Mouse (Mus musculus): ENCODE measurements around the gene Mettl23. TPM values are rescaled to one million over a fixed set of nuclear protein-coding genes. Genes with fewer than 3 reads are reported as not detected.

The Mettl23 gene
- polyA plus RNA-seq, 1 experiment from 2014 or later, result 51.5 TPM

DNA sequence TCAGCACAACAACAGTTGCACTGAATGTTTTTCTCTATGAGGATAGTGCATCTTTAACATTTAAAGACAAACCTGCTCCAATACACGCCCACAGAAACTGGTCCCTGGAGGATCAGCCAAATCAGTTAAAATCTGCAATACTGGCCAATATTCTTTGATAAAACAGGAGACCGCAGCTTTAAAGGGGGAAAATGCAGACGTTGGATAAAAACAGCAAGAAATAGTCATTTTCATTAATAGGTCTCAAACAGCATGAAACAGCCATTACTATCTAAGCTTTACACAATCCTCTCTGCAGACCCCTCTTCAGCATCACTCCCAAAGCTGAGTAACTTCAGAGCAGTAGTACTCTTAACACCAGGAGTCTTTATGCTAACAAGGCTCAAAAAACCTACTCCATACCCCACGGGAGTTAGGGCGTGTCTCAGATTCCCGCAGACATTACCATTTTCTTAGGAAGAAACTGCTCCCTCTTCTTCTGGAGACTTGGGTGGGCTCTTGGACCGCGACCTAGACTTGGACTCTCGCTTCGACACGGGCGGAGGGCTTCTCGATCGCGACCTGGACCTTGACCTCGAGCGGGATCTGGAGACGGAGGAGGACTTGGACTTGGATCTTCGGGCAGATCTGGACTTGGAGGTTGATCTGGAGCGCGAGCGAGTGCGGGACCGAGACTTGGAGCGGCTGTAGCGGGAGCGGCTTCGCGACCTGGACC lies 8.7 kb downstream of the Mettl23 start:
- peaks cover 33% of the 10 kb centered on the region for H3K4me1 ChIP-seq
- no peaks in the 10 kb centered on the region for H3K27me3 ChIP-seq
- no peak for ATAC-seq (replicated peaks; ENCODE audit: low FRiP score)
- H3K4me3 ChIP-seq (replicated peaks), result peak overlapping the region; percentile 81
- no peaks in the 10 kb centered on the region for H3K9me3 ChIP-seq (replicated peaks)
- H3K9ac ChIP-seq, result peak overlapping the region; percentile 99
- peaks cover 58% of the 10 kb centered on the region for H3K36me3 ChIP-seq
- WGBS, result 2% methylated on average over 29 of the region's 29 CpGs
- H3K27ac ChIP-seq, result peak overlapping the region; percentile 100
- H3K4me2 ChIP-seq, result peak overlapping the region; percentile 81

DNA sequence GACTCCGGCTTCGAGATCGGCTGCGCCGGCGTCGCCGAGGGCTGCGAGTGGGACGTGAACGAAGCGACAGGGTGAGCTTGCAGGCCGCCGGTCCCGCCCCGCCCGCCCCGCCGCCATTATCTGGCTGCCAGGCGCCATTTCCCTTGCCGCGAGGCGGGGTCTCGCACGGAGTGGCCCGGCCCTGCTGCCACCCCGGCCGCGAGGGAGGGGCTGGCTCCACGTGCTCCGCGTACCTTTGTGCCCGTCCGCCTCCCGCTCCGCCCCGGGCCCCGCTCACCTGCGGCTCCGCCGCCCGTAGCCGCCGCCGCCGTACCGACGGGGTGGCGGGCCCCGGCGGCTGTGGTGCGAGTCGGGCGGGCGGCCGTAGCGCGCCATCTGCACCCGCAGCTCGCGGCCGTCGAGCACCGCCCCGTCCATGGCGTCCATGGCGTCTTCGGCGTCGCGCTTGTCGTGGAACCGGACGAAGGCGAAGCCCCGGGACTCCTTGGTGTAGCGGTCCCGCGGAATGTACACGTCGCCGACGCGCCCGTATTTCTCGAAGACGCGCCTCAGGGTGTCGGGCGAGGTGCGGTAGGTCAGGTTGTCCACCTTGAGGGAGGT lies 9.3 kb downstream of the Mettl23 start, which contains the start of gene Mfsd11:
Mfsd11 (plus strand) TSS at position 150 of the 600 bp plus-strand sequence.
- WGBS, result under 1% methylated on average over 81 of the region's 91 CpGs
- H3K4me3 ChIP-seq (replicated peaks), result peak within 1 kb of the TSS; percentile 81
- no peaks in the 10 kb centered on the region for H3K27me3 ChIP-seq
- peak; percentile 68 for ATAC-seq (replicated peaks; ENCODE audit: low FRiP score)
- peak within 1 kb of the TSS; percentile 99 for H3K9ac ChIP-seq
- peak within 1 kb of the TSS; percentile 100 for H3K27ac ChIP-seq
- H3K36me3 ChIP-seq, result peaks cover 58% of the 10 kb centered on the region
- peak within 1 kb of the TSS; percentile 81 for H3K4me2 ChIP-seq
- H3K4me1 ChIP-seq, result peaks cover 33% of the 10 kb centered on the region
- H3K9me3 ChIP-seq (replicated peaks), result no peaks in the 10 kb centered on the region

DNA sequence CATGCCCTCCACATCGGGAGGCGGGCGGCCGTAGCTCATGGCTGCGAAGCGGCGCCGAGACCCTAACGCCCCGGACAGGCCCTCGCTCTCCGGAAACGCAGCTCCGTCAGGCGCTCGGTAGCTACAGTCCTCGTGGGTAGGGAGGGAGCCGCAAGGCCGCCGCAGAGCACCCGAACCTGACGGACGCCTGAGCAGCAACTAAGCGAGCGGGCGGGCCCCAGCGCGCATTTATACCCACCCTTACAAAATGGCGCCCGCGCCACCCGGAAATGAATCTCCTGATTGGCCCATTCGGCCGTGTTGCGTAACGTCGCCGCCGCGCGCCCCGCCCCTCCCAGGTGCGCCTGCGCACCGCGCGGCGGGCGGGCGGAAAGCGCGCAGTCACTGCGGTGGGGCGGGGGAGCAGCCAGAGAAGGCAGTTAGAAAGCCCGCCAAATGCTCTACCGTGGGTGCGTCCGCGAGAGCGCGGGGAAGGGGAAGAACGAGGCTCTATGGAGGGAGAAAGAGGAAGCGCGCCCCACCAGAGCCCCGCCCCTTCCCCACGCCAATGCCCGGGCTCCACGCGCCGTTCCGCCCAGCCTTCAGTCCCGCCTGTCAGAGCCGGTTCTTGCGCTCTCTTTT lies 9.9 kb downstream of the Mettl23 start, which contains the start of gene Srsf2:
Srsf2 (minus strand) TSS at position 204 of the 621 bp plus-strand sequence.
- no peaks in the 10 kb centered on the region for H3K9me3 ChIP-seq (replicated peaks)
- peak within 1 kb of the TSS; percentile 99 for H3K9ac ChIP-seq
- WGBS, result under 1% methylated on average over 70 of the region's 74 CpGs
- H3K4me3 ChIP-seq (replicated peaks), result peak within 1 kb of the TSS; percentile 81
- H3K27me3 ChIP-seq, result no peaks in the 10 kb centered on the region
- H3K27ac ChIP-seq, result peak within 1 kb of the TSS; percentile 100
- H3K4me1 ChIP-seq, result peaks cover 33% of the 10 kb centered on the region
- H3K4me2 ChIP-seq, result peak within 1 kb of the TSS; percentile 81
- peaks cover 55% of the 10 kb centered on the region for H3K36me3 ChIP-seq
- peak; percentile 88 for ATAC-seq (replicated peaks; ENCODE audit: low FRiP score)

DNA sequence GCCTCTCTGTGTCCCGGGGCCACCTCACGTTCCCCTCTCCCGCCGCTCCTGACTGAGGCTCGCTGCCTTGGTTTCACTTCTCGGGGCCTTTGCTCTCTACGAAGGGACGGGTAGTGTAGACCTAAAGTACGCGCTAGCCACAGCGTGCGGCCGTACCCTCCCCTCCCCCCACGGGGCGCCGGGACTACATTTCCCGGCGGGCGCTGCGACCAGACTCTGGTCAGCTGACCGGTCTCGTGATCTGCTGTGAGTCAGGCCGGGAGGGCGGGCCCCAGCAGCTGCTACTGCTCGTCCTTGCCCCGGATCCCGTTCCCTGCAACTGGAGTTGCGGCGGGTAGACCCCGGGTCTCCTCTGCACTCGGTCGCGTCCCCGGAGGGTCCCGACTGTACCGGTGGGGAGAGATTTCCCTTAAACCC lies 10.4 kb downstream of the Mettl23 start:
- peak overlapping the region; percentile 100 for H3K27ac ChIP-seq
- H3K4me2 ChIP-seq, result peak overlapping the region; percentile 70
- peaks cover 29% of the 10 kb centered on the region for H3K4me1 ChIP-seq
- H3K4me3 ChIP-seq (replicated peaks), result peak overlapping the region; percentile 81
- peak overlapping the region; percentile 68 for H3K9ac ChIP-seq
- no peaks in the 10 kb centered on the region for H3K9me3 ChIP-seq (replicated peaks)
- H3K27me3 ChIP-seq, result no peaks in the 10 kb centered on the region
- H3K36me3 ChIP-seq, result peaks cover 55% of the 10 kb centered on the region
- WGBS, result under 1% methylated on average over 36 of the region's 36 CpGs
- peak; percentile 91 for ATAC-seq (replicated peaks; ENCODE audit: low FRiP score)

DNA sequence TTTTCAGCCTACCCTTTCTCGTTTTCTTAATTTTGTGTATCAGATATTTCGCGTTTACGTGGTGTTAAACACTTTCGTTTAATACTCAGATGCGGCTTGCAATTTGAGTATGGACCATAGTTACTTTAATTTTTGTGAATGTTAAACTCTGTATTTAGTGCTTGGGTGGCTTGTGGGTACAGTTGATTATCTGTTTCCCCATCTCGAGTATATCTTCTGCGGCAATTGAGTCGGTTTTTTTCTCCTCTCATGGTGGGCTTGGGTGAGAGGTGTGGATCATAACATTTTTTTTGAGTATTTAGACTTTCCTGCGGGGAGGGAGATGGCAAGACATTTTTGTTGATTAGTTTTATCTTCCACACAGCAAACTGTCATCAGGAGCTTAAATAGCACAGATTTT lies 11.2 kb downstream of the Mettl23 start:
- Histone ChIP-seq H3K4me2 (peak overlapping the region; percentile 70), H3K27me3 (no peaks in the 10 kb centered on the region), H3K4me1 (peaks cover 22% of the 10 kb centered on the region), H3K27ac (peak overlapping the region; percentile 100; the same call in 1 of the 2 replicates), H3K36me3 (peaks cover 55% of the 10 kb centered on the region), H3K9me3 (replicated peaks) (no peaks in the 10 kb centered on the region), H3K4me3 (replicated peaks) (peak overlapping the region; percentile 81), H3K9ac (peak overlapping the region; percentile 68)
- ATAC-seq (replicated peaks; ENCODE audit: low FRiP score), result no peak
- 30% methylated on average over 10 of the region's 10 CpGs for WGBS

DNA sequence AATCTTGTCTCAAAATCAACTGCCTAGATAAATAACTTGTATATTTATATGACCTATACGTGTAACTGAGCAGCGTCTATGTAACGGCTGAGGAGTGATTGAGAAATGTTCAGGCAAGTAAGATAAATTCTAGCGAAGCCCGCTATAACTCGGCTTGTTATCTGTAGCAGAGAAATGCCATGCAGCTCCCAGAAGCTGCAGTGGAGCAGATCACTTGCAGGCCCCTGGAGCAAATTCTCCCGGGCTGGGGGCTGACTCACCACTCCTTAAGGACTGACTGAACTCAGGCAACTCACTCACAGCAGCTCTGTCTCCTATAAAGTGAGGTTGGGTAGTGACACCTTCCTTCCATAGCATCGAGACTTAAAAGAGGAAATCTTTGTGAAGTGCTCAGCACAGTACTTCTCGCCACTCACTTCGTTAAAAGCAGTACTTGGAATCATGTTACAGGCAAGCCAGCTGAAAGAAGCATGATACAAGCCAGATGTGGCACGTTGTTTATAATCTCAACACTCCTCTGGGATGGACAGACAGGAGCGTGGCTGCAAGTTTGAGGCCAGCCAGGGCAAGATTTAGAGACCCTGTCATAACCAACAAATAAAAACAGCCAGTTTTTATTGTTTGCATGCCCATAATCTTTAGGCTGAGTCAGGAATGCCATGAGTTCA lies 14.2 kb downstream of the Mettl23 start:
- H3K4me2 ChIP-seq, result no peak overlapping the region
- 72% methylated on average over 12 of the region's 12 CpGs for WGBS
- peaks cover 13% of the 10 kb centered on the region for H3K4me1 ChIP-seq
- H3K36me3 ChIP-seq, result peaks cover 60% of the 10 kb centered on the region
- H3K9me3 ChIP-seq (replicated peaks), result no peaks in the 10 kb centered on the region
- H3K9ac ChIP-seq, result no peak overlapping the region
- H3K4me3 ChIP-seq (replicated peaks), result no peak overlapping the region
- no peak overlapping the region for H3K27ac ChIP-seq
- H3K27me3 ChIP-seq, result no peaks in the 10 kb centered on the region
- ATAC-seq (replicated peaks; ENCODE audit: low FRiP score), result no peak

DNA sequence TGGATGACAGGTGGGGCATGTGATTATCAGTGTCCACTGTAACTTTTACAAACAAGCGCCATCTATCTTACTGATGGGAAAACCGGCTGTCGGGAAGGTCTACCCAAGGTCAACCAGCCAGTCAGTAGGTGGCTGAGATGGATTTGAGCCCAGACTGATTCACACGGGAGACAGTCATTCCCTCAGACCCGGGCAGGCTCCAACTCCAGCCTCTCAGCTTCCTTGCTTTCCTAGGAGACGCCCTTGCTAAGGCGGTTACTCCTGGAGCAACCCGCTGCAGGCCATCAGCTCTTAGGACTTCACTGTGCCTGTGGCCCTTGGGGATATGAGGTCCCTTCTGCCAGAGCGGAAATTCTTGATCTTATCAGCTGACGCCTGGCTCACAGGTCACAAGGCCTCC lies 21.4 kb downstream of the Mettl23 start:
- no peak for ATAC-seq (replicated peaks; ENCODE audit: low FRiP score)
- no peak overlapping the region for H3K4me3 ChIP-seq (replicated peaks)
- H3K4me2 ChIP-seq, result no peak overlapping the region
- peaks cover 91% of the 10 kb centered on the region for H3K36me3 ChIP-seq
- H3K9ac ChIP-seq, result no peak overlapping the region
- no peaks in the 10 kb centered on the region for H3K9me3 ChIP-seq (replicated peaks)
- 74% methylated on average over 10 of the region's 10 CpGs for WGBS
- H3K27ac ChIP-seq, result no peak overlapping the region
- H3K4me1 ChIP-seq, result no peaks in the 10 kb centered on the region
- no peaks in the 10 kb centered on the region for H3K27me3 ChIP-seq

DNA sequence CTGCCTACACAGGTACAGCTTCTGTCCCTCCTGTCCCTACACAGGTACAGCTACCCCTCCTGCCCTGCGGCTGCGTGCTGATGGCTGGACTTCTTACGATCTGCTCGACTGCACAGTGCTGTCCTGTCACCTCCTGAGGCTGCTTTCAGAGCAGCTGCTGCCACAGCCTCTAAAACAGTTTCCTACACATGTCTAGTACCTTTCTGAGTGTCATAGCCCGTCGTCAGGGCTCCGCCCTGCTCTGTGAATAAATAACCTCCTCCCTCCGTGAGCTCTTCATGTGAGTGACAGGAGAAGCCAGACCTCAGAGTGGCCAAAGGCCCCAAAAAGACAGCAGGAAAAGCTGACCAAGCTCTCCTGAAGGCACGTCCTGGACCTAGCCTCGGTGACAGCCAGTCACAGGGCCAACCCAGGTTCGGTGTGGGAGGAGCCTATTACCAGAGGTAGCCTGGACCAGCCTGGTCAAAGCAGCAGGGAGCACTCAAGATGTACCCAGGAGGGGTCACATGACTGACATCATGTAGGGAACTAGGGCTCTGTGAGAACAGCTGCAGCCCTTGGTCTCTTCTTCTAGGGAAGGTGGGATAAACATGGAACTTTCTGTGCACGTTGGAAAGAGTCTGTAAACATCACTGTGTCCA lies 23.0 kb downstream of the Mettl23 start:
- Histone ChIP-seq H3K36me3 (peaks cover 82% of the 10 kb centered on the region), H3K4me1 (no peaks in the 10 kb centered on the region), H3K4me2 (no peak overlapping the region), H3K4me3 (replicated peaks) (no peak overlapping the region), H3K9ac (no peak overlapping the region), H3K27ac (no peak overlapping the region), H3K9me3 (replicated peaks) (no peaks in the 10 kb centered on the region), H3K27me3 (no peaks in the 10 kb centered on the region)
- ATAC-seq (replicated peaks; ENCODE audit: low FRiP score), result peak; percentile 40; the same call in 1 of the 2 replicates
- WGBS, result 69% methylated on average over 12 of the region's 12 CpGs

DNA sequence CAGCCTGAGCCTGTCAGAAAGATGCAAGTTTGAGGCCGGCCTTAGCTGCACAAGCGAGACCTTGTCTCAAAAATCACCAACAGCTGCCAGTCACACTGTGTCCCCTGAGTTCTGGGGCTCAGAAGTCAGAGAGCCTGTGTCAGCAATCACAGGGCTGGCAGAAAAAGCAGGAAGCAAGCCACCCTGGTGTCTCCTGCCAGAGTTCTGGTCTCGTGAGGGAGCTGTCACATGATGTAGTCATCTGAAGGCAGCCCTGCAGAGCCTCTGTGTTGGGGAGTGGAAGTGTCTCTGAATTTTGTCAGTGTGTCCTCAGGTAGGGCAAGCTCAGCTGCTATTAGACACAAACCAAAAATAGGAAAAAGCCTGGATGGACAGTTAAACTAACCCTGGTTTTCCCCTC lies 25.1 kb downstream of the Mettl23 start:
- H3K27me3 ChIP-seq, result no peaks in the 10 kb centered on the region
- WGBS, result 79% methylated on average over 3 of the region's 3 CpGs
- no peaks in the 10 kb centered on the region for H3K9me3 ChIP-seq (replicated peaks)
- no peaks in the 10 kb centered on the region for H3K4me1 ChIP-seq
- H3K4me2 ChIP-seq, result no peak overlapping the region
- peaks cover 80% of the 10 kb centered on the region for H3K36me3 ChIP-seq
- no peak for ATAC-seq (replicated peaks; ENCODE audit: low FRiP score)
- no peak overlapping the region for H3K4me3 ChIP-seq (replicated peaks)
- no peak overlapping the region for H3K9ac ChIP-seq
- H3K27ac ChIP-seq, result no peak overlapping the region

DNA sequence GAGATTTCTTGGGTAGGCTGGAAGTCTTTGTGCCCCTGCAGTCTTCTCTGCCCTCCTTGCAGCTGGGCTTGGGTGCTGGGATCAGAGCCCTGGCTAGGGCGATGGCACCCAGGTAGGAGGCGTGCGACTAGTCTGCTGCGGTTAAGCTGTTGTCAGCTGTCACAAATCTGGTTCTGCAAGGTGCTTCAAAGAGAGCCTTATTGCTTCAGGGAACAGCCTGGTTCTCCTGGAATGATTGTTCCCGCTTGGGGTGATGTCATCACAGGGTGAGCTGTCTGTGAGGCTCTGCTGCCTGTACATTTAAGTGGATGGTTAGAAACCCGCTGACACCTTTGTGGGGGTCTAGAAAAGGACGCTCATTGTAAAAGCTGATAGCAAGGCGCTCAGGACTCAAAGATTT lies 26.1 kb downstream of the Mettl23 start:
- Histone ChIP-seq H3K27me3 (no peaks in the 10 kb centered on the region), H3K4me1 (no peaks in the 10 kb centered on the region), H3K4me3 (replicated peaks) (no peak overlapping the region), H3K36me3 (peaks cover 80% of the 10 kb centered on the region), H3K4me2 (no peak overlapping the region), H3K9me3 (replicated peaks) (no peaks in the 10 kb centered on the region), H3K9ac (no peak overlapping the region), H3K27ac (no peak overlapping the region)
- WGBS, result 79% methylated on average over 8 of the region's 8 CpGs
- no peak for ATAC-seq (replicated peaks; ENCODE audit: low FRiP score)

DNA sequence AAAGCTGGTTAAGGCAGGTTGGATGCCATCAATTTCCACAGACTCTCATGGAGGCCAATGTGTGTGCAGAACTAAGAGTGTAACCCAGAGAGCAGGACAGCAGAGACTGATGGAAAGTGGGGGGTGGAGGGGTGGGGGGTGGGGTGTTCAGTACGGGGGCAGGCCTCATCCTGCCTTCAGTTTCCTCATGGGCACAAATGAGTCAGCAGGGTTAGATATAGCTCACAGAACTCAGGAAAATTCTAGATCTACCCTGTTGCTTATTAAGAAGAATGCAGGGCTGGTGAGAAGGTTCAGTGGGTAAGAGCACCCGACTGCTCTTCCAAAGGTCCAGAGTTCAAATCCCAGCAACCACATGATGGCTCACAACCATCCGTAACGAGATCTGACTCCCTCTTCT lies 26.6 kb downstream of the Mettl23 start:
- Histone ChIP-seq H3K4me1 (no peaks in the 10 kb centered on the region), H3K4me3 (replicated peaks) (no peak overlapping the region), H3K9ac (no peak overlapping the region), H3K4me2 (no peak overlapping the region), H3K27ac (no peak overlapping the region), H3K9me3 (replicated peaks) (no peaks in the 10 kb centered on the region), H3K27me3 (no peaks in the 10 kb centered on the region), H3K36me3 (peaks cover 82% of the 10 kb centered on the region)
- ATAC-seq (replicated peaks; ENCODE audit: low FRiP score), result no peak
- 87% methylated on average over 4 of the region's 4 CpGs for WGBS
